Mouse (Mus musculus): ENCODE data around the gene Prrt1.

DNA sequence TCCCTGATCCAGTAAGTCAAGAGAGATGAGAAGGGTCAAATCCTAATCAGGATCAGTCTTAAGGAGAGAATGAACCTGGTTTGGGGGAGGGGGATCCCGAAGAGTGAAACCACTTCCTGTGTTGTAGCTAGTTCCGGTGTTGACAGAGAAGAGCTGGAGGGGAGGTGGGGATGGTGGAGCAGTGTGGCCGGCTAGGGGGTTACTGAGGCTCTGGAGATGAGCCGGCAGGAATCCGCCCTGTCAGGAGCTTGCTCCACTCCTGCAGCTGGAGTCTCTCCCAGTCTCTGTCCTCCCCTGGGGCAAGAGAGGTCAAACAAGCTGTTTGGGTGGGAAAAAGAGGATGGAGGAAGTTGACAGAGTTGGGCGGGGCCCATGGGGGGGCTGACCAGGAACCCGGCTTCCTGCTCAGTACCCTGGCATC, 39.6 kb upstream of the Prrt1 start, which contains the start of gene Gpsm3:
- TF ChIP-seq POLR2A (IDR thresholded peaks at IDR 0.05; ENCODE audit: borderline replicate concordance, insufficient read depth, low read length) = no peak
- no peak for TF ChIP-seq CTCF (IDR thresholded peaks at IDR 0.05; ENCODE audit: borderline replicate concordance, insufficient read depth, low read depth, low read length)

All from cerebellum, adult 2 months (tissue).